Mouse (Mus musculus) mouse embryonic stem cell (cell line): Measurements from ENCODE around the gene Olfr96.
"Not testable (repeated sequence)": the region's sequence is repeated elsewhere in the genome, so short reads cannot be mapped to it uniquely, and the experiment has no call there.

Experiments used
- in situ Hi-C, 2 experiments: fragments of 300-500 bp; cut with MboI; formaldehyde crosslinking; loops; 1 replicate in 1 of 2; 3 replicates in 1 of 2; pipeline ENCODE4 v1.14.3; 2019 to 2020; ENCODE audit warnings: low sequenced_read_pairs in 2 of 2, low pct_unique_long_range_greater_than_20kb in 1 of 2, mixed read lengths in 1 of 2; ENCODE audit not compliant: unreplicated experiment in 1 of 2

The Olfr96 gene

GRCm38 (mm10) chr17:37219846-37220245 lies at the start of gene Olfr96:
Gene Olfr96, plus strand, starts transcription at chr17:37220146.
- in situ Hi-C loops, result no loop called here

DNA sequence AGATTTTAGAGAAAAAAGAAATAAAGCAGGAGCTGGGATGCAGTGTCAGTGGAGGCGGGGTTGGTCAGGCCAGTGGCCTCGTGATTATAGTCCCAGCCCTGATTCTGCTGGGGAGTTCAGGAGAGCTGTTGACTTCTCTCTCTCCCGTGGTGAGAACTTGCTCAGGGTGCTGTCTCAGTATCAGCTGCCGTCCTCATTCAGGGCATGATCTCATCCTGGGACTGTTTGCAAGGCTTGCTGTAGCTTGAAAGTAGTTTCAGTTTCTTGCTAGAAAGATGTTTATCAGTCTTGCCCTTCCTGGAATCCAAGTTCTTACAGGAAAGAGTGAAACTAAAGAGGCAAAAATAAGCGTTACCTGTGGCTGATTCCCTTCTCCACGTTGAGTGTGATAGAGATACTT lies 34.5 kb upstream of the Olfr96 start:
- in situ Hi-C loops, result no loop called here

DNA sequence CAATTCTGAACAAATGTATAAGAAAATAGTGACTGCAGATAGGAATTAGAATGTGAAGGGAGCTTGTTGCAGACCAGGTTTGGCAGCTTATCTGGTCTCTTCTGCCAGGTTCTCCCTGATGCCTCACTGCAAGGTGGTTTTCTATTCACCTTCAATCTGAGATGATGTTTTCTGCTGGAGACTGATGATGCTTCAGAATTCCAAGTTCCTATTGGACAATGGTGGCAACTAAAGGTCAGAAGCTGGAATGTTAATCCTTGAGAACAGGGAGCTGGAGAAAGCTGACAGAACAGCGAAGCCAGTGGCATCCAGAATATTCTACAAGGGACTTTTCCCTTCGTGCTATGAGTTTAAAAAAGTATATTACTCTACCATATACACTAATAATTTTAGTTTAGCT lies 29.2 kb upstream of the Olfr96 start:
- in situ Hi-C loops, result loop anchor here in 1 of 2 experiments (10.0 kb wide), 1 partner anchor 116 kb away; no protein-coding TSS in a partner anchor

DNA sequence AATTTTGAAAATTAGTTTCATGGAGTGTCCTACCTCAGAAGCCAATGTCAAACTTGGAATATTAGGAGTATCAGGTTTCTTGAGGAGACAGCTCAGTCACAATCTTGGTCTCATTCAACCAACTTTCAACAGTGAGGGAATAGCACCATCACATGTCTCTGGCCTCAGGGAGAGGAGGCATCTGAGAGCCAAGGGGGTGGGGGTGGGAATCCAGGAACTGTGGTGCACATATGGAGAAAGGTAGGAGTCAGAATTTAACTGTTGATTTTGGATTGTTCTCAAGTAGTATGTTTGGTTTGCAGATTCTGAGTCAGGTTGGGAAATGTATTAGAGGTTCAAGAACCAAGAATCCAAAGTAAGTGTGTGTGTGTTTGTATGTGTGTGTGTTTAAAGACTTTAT lies 26.9 kb upstream of the Olfr96 start:
- in situ Hi-C loops, result loop anchor here in 1 of 2 experiments (10.0 kb wide), 1 partner anchor 118 kb away; no protein-coding TSS in a partner anchor

- in situ Hi-C loops, result loop anchor here in 1 of 2 experiments (10.0 kb wide), 1 partner anchor 119 kb away; no protein-coding TSS in a partner anchor
Observed at GRCm38 (mm10) chr17:37193656-37194055, 26.3 kb upstream of the Olfr96 start, which contains the start of gene Ubd. Gene Ubd, plus strand, starts transcription at chr17:37193892.

DNA sequence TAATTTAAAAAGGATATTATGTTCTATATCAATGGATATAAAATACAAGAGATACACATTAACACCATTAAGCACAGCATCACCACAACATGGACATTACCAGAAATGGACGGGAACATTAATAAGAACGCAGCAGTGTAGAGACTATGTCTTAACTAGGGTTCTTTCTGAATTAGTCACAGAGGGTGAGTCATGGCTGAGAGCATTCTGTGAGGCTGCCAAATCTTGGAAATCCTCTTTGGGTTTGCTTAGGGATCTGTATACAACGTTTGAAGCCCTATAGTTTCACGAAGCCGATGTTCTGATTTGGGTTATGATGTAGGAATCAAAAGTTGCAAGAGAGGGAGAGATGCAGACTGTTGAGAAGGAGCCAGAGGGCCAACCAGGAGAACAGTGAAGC lies 25.2 kb upstream of the Olfr96 start:
- in situ Hi-C loops, result loop anchor here in 1 of 2 experiments (10.0 kb wide), 1 partner anchor 120 kb away; no protein-coding TSS in a partner anchor

DNA sequence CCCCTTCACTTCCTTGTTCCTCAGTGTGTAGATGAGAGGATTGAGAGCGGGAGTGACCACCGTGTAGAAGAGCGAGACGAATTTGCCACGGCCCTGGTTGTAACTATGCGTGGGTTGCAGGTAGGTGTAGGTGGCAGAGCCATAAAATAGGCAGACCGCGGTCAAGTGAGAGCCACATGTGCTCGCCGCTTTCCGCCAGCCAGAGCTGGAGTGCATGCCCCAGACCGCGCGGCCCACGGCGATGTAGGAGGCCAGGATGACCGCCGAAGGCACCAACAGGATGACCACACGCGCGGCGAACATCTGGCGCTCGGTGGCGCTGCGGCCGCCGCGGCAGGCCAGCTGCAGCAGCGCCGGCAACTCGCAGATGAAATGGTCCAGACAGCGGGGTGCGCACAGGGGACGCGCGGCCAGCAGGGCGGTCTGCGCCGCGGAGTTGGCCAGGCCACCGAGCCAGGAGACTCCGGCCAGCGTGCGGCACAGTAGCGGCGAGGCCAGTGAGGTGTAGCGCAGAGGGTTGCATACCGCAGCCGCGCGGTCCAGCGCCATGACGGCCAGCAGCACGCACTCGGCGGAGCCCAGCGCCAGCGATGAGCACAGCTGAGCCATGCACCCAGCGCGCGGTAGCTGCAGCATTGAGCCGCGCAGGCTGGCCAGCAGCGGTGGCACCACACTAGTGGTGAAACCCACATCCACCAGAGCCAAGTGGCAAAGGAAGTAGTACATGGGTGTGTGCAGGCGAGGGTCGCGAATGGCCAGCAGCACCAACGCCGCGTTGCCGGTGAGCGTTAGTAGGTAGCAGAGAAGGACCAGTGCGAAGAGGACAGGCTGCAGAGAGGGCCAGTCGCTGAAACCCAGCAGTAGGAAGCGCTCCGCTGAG lies 22.9 kb upstream of the Olfr96 start:
- in situ Hi-C loops, result loop anchor here in 1 of 2 experiments (10.0 kb wide), 1 partner anchor 122 kb away; no protein-coding TSS in a partner anchor

DNA sequence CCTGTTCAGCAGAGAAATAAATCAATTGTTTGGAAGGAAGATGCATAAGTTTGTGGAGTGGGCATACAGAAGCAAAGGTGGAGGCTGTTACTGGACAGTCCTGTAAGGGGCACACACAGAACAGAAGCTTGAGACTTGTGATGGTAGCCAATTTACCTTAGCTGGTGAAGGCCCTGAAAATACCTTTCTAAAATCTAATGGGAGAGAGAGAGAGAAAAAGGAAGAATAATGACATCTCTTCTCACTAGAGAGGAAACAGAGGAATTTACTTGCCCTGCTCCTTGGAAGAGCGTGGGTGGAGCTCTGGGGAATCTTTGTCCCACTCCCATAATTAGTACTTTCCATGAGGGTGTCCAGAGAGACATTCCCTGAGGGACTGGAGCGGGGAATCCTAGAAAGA lies 19.1 kb upstream of the Olfr96 start, which contains the start of gene Olfr94:
TSS of gene Olfr94 (minus strand) at position 101 of the 400 bp plus-strand sequence.
- in situ Hi-C loops, result loop anchor here (5.0 to 10.0 kb wide), 2 partner anchors 309 to 376 kb away; partner anchors contain the start of gene Trim40 (in 2 of the 2)

DNA sequence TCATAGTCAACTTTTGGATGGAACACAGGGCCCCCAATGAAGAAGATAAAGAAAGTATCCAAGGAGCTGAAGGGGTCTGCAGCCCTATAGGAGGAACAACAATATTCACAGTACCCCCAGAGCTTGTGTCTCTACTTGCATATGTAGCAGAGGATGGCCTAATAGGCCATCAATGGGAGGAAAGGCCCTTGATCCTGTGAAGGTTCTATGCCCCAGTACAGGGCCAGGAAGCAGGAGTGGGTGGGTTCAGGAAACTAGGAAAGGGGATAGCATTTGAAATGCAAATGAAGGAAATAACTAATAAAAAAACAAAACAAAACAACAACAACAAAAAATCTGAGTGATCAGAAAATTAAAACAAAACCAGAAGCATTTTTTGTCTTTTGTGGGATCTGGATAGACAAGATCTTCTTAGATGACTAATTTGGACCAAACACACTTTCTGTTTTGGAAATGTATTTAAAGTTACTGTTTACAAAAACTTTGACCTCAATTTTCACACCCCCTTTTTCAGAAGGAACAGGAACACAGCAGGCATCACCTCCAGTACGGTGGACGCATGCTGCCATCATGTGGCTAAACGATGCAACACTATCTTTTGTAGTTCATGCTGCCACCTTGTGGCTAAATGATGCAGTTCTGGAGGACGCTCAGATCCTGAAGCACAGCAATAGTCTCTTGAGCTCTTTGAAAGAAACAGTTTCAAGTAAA lies 16.6 kb upstream of the Olfr96 start:
- in situ Hi-C loops, result loop anchor here (5.0 to 10.0 kb wide), 2 partner anchors 311 to 379 kb away; partner anchors contain the start of gene Trim40 (in 2 of the 2)

- in situ Hi-C loops, result loop anchor here (5.0 to 10.0 kb wide), 2 partner anchors 312 to 379 kb away; partner anchors contain the start of gene Trim40 (in 2 of the 2)
Observed at GRCm38 (mm10) chr17:37203917-37204236, 16.1 kb upstream of the Olfr96 start.

DNA sequence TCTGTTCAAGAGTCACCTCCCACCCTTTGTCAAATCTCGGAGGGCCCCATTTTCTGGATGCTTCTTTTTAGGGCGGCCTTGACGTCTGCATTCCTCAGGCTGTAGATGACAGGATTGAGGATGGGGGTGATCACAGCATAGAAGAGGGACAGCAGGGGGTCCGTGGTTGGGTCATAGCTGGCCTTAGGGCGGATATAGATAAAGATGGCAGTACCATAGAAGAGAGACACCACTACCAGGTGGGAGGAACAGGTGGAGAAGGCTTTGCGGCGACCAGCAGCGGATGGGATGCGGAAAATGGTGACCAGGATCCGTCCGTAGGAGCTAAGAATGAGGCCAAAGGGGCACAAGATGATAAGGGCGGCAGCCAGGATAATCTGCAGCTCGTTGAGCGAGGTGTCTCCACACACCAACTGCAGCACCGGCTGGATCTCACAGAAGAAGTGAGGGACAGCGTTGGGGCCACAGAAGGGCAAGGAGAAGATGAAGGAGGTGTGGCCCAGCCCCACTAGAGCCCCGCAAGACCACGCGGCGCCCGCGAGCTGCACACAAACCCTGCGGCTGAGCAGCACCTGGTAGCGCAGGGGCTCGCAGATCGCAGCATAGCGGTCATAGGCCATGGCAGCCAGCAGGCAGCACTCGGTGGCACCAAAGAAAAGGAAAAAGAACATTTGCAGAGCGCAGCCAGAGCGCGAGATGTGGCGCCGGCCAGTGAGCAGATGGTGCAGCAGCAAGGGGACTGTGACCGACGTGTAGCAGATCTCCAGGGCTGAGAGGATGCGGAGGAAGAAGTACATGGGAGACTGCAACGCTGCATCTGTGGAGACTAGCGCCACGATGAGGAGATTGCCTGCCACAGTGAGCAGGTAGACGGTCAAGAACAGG lies 8.8 kb upstream of the Olfr96 start:
- in situ Hi-C loops, result no loop called here

DNA sequence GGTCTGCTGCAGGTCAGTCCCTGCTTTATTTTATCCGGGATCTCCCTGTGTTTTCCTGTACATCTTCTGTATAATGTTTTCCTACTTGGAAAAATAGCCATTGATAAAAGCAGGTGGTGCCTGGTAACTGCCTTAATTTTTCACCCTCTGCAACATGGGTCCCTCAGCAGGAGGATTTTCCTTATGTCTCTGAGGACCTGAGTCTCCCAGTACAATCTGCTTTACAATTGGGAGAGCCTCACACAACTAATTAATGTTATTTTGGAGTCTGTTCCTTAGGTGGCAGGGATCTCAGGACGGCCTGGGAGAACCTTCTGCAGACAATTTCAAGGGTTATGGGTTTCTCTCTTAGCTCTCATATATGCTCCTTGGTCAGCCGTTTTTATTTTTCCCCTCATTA lies 6.9 kb upstream of the Olfr96 start, which contains the start of gene Olfr95:
TSS of gene Olfr95 (minus strand) at position 101 of the 400 bp plus-strand sequence.
- in situ Hi-C loops, result no loop called here

DNA sequence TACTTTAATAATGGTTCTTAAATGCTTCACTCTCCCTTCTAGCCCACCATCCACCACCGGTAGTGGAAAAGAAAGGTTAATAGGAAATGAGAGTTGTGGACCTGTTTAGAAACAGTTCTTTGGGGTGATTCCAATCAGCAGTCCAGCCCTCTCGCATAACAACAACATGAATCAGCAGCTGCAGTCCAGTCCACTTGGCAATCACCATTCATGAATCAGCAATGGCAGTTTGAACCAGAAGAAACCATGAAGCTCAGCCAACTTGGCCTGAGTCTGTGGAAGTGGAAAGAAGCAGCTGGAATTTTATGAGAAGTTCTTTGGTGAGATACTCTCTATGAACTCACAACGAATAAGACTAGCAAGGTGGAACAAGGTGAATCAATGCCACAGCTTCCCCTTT lies 1.5 kb upstream of the Olfr96 start:
- in situ Hi-C loops, result no loop called here

GRCm38 (mm10) chr17:37221879-37222278 lies 1.9 kb downstream of the Olfr96 start:
- in situ Hi-C loops, result no loop called here

DNA sequence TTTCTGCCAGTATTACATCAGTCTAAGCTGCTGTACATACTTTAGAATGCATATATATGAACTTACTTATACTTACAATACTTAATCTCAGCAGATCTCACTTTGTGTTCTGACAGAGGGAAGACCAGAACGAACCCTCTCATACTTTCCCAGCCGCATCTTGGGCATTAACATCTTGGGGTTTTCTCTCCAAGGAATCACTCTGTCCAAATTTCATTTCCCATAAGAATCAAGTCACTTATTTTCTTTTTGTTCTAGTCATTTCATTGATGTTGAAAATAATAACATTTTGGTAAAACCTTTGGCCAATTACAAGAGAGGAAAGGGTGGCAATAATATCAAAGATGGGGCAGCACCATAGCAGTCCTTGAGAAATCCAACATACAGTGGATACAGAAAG lies 17.3 kb downstream of the Olfr96 start, which contains the start of gene Olfr97:
TSS of gene Olfr97 (minus strand) at position 101 of the 400 bp plus-strand sequence.
- in situ Hi-C loops, result not testable (repeated sequence)

GRCm38 (mm10) chr17:37242198-37242597 lies 22.3 kb downstream of the Olfr96 start:
- in situ Hi-C loops, result no loop called here

DNA sequence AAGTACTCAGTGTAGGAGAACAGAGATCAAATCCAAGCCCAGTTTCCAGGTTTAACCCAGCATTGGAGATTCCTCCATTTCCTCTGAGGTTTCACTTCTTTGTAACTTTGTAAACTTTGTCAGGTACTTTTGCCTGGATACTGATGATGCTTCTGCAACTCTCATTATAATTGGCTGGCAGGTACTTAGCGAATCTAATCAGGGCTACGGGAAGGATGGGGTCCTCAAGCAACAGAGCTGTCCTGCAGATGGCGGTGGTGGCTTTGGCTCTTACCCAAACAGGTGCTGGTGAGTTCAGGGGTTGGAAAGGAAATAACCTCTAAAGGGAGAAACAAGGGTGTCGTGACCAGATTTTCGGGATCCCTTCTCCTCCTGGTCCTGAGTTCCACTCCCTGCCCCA lies 26.8 kb downstream of the Olfr96 start:
- in situ Hi-C loops, result no loop called here

GRCm38 (mm10) chr17:37249460-37249859 lies 29.5 kb downstream of the Olfr96 start:
- in situ Hi-C loops, result no loop called here
